Mouse (Mus musculus): ENCODE measurements around the gene Egfl7. TPM values are rescaled to one million over a fixed set of nuclear protein-coding genes. Genes with fewer than 3 reads are reported as not detected.

Gene Egfl7
- polyA plus RNA-seq, 1 experiment from 2014 or later: 76.5 TPM

- 91% methylated on average over 7 of the region's 7 CpGs for WGBS
- H3K4me2 ChIP-seq: no peak overlapping the region
- 0 out of 2 replicates have a peak, but pooled peaks cover 3% of the 10 kb centered on the region for H3K4me1 ChIP-seq
- no peaks in the 10 kb centered on the region for H3K9me3 ChIP-seq (replicated peaks)
- H3K27ac ChIP-seq (replicated peaks): no peak overlapping the region
- no peak for ATAC-seq (ENCODE audit: low FRiP score)
- H3K4me3 ChIP-seq (replicated peaks): no peak overlapping the region
- no peak overlapping the region for H3K9ac ChIP-seq (replicated peaks)
- no peaks in the 10 kb centered on the region for H3K36me3 ChIP-seq
- no peaks in the 10 kb centered on the region for H3K27me3 ChIP-seq (replicated peaks)
Observed at GRCm38 (mm10) chr2:26594461-26594933, 14.7 kb downstream of the Egfl7 start.

- H3K4me3 ChIP-seq (replicated peaks): no peak overlapping the region
- ATAC-seq (ENCODE audit: low FRiP score): no peak
Observed at GRCm38 (mm10) chr2:26594934-26595724, 15.3 kb downstream of the Egfl7 start.

GRCm38 (mm10) chr2:26595725-26596435 is 16.1 kb downstream of the Egfl7 start:
- Histone ChIP-seq H3K27me3 (replicated peaks) (no peaks in the 10 kb centered on the region), H3K4me3 (replicated peaks) (no peak overlapping the region), H3K36me3 (no peaks in the 10 kb centered on the region), H3K9ac (replicated peaks) (no peak overlapping the region), H3K27ac (replicated peaks) (no peak overlapping the region), H3K4me2 (no peak overlapping the region), H3K9me3 (replicated peaks) (no peaks in the 10 kb centered on the region), H3K4me1 (0 out of 2 replicates have a peak, but pooled peaks cover 3% of the 10 kb centered on the region)
- ATAC-seq (ENCODE audit: low FRiP score): no peak
- WGBS: 88% methylated on average over 11 of the region's 11 CpGs

More at GRCm38 (mm10) chr2:26594934-26595724, 15.3 kb downstream of the Egfl7 start:
- 72% methylated on average over 6 of the region's 6 CpGs for WGBS
- no peak overlapping the region for H3K4me2 ChIP-seq
- no peaks in the 10 kb centered on the region for H3K36me3 ChIP-seq
- H3K27ac ChIP-seq (replicated peaks): no peak overlapping the region
- H3K4me1 ChIP-seq: 0 out of 2 replicates have a peak, but pooled peaks cover 3% of the 10 kb centered on the region
- H3K27me3 ChIP-seq (replicated peaks): no peaks in the 10 kb centered on the region
- no peaks in the 10 kb centered on the region for H3K9me3 ChIP-seq (replicated peaks)
- no peak overlapping the region for H3K9ac ChIP-seq (replicated peaks)

GRCm38 (mm10) chr2:26596898-26597297 is 17.1 kb downstream of the Egfl7 start:
- Histone ChIP-seq H3K4me3 (replicated peaks) (no peak overlapping the region), H3K9me3 (replicated peaks) (no peaks in the 10 kb centered on the region), H3K4me1 (no peaks in the 10 kb centered on the region), H3K4me2 (no peak overlapping the region), H3K27ac (replicated peaks) (no peak overlapping the region), H3K36me3 (no peaks in the 10 kb centered on the region), H3K27me3 (replicated peaks) (0 out of 2 replicates have a peak, but pooled peaks cover 2% of the 10 kb centered on the region), H3K9ac (replicated peaks) (no peak overlapping the region)
- no peak for ATAC-seq (ENCODE audit: low FRiP score)
- WGBS: 95% methylated on average over 3 of the region's 3 CpGs

- Histone ChIP-seq H3K9me3 (replicated peaks) (no peaks in the 10 kb centered on the region), H3K4me2 (no peak overlapping the region), H3K9ac (replicated peaks) (no peak overlapping the region), H3K4me1 (no peaks in the 10 kb centered on the region), H3K4me3 (replicated peaks) (no peak overlapping the region), H3K27ac (replicated peaks) (no peak overlapping the region), H3K27me3 (replicated peaks) (peaks cover 6% of the 10 kb centered on the region), H3K36me3 (no peaks in the 10 kb centered on the region)
- ATAC-seq (ENCODE audit: low FRiP score): no peak
- WGBS: 93% methylated on average over 2 of the region's 2 CpGs
Observed at GRCm38 (mm10) chr2:26597810-26598209, 18.0 kb downstream of the Egfl7 start.

GRCm38 (mm10) chr2:26598462-26598861 is 18.6 kb downstream of the Egfl7 start:
- WGBS: 87% methylated on average over 3 of the region's 3 CpGs
- no peaks in the 10 kb centered on the region for H3K9me3 ChIP-seq (replicated peaks)
- no peak overlapping the region for H3K4me2 ChIP-seq
- no peak for ATAC-seq (ENCODE audit: low FRiP score)
- peaks cover 13% of the 10 kb centered on the region for H3K27me3 ChIP-seq (replicated peaks)
- H3K36me3 ChIP-seq: no peaks in the 10 kb centered on the region
- H3K4me1 ChIP-seq: peaks cover 4% of the 10 kb centered on the region
- H3K9ac ChIP-seq (replicated peaks): no peak overlapping the region
- no peak overlapping the region for H3K4me3 ChIP-seq (replicated peaks)
- no peak overlapping the region for H3K27ac ChIP-seq (replicated peaks)

DNA sequence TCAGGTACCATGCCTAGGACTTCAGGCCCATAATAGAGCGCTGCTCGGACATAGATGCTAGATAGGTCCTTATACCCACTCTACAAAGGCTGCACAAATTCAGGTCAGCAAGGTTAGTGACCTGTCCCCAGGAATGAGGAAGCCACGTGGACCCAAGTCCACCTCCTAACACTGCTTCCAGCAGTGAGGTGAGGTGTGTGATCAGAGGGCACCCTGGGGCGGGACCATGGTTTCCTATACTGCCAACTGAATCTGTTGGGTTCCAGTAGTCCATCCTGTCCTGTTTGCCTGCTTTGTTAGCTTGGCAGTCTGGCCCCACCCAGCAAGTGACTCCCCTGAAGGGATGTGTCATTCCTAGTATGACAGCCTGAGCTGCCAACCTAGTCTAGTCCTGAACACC is 20.2 kb downstream of the Egfl7 start:
- ATAC-seq (ENCODE audit: low FRiP score): no peak
- 86% methylated on average over 4 of the region's 4 CpGs for WGBS
- H3K9me3 ChIP-seq (replicated peaks): no peaks in the 10 kb centered on the region

DNA sequence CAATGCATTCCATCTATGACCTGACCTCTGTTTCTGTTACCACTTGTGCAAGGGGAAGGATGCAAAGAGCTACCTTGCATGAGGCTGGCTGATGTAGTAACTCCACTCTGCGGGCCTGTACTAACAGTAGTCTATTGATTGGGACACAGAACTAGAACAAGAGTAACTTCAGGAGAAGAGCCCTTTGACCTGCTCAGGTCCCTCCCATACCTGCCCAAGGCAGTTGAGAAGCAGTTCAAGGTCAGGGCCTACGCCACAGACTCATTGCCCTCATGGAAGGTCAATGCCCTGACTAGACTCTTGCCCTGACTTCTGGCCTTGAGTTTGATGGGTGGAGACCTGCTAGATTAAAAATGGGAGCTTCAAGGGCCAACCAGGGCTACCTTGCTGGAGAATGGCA is 20.9 kb downstream of the Egfl7 start:
- no peak for ATAC-seq (ENCODE audit: low FRiP score)
- Histone ChIP-seq H3K36me3 (no peaks in the 10 kb centered on the region), H3K4me3 (replicated peaks) (no peak overlapping the region), H3K27ac (replicated peaks) (no peak overlapping the region), H3K4me2 (no peak overlapping the region), H3K9me3 (replicated peaks) (no peaks in the 10 kb centered on the region), H3K4me1 (peaks cover 17% of the 10 kb centered on the region), H3K27me3 (replicated peaks) (peaks cover 32% of the 10 kb centered on the region), H3K9ac (replicated peaks) (no peak overlapping the region)
- WGBS: 94% methylated on average over 2 of the region's 2 CpGs

More for the DNA sequence above, 20.2 kb downstream of the Egfl7 start:
- H3K4me3 ChIP-seq (replicated peaks): no peak overlapping the region
- no peak overlapping the region for H3K9ac ChIP-seq (replicated peaks)
- H3K4me2 ChIP-seq: no peak overlapping the region
- H3K4me1 ChIP-seq: peaks cover 17% of the 10 kb centered on the region
- H3K27ac ChIP-seq (replicated peaks): no peak overlapping the region
- no peaks in the 10 kb centered on the region for H3K36me3 ChIP-seq
- H3K27me3 ChIP-seq (replicated peaks): peaks cover 27% of the 10 kb centered on the region

- ATAC-seq (ENCODE audit: low FRiP score): no peak
- Histone ChIP-seq H3K36me3 (no peaks in the 10 kb centered on the region), H3K27me3 (replicated peaks) (peaks cover 39% of the 10 kb centered on the region), H3K9ac (replicated peaks) (no peak overlapping the region), H3K9me3 (replicated peaks) (no peaks in the 10 kb centered on the region), H3K4me3 (replicated peaks) (no peak overlapping the region), H3K4me2 (no peak overlapping the region), H3K27ac (replicated peaks) (no peak overlapping the region), H3K4me1 (peaks cover 17% of the 10 kb centered on the region)
- 96% methylated on average over 1 of the region's 1 CpGs for WGBS
Observed at GRCm38 (mm10) chr2:26601595-26601994, 21.8 kb downstream of the Egfl7 start.

GRCm38 (mm10) chr2:26602631-26603030 is 22.8 kb downstream of the Egfl7 start:
- Histone ChIP-seq H3K27me3 (replicated peaks) (peaks cover 40% of the 10 kb centered on the region), H3K9ac (replicated peaks) (no peak overlapping the region), H3K4me1 (peaks cover 22% of the 10 kb centered on the region), H3K27ac (replicated peaks) (no peak overlapping the region), H3K4me2 (peak overlapping the region; percentile 82), H3K36me3 (no peaks in the 10 kb centered on the region), H3K9me3 (replicated peaks) (no peaks in the 10 kb centered on the region), H3K4me3 (replicated peaks) (no peak overlapping the region)
- WGBS: 83% methylated on average over 5 of the region's 5 CpGs
- no peak for ATAC-seq (ENCODE audit: low FRiP score)

- peak overlapping the region; percentile 82 for H3K4me2 ChIP-seq
- H3K9ac ChIP-seq (replicated peaks): peak overlapping the region; percentile 61
- H3K27ac ChIP-seq (replicated peaks): no peak overlapping the region
- no peak for ATAC-seq (ENCODE audit: low FRiP score)
- peaks cover 40% of the 10 kb centered on the region for H3K27me3 ChIP-seq (replicated peaks)
- H3K4me1 ChIP-seq: peaks cover 22% of the 10 kb centered on the region
- H3K36me3 ChIP-seq: no peaks in the 10 kb centered on the region
- H3K9me3 ChIP-seq (replicated peaks): no peaks in the 10 kb centered on the region
- H3K4me3 ChIP-seq (replicated peaks): peak overlapping the region; percentile 56
- 18% methylated on average over 6 of the region's 6 CpGs for WGBS
Observed at GRCm38 (mm10) chr2:26603159-26603558, 23.3 kb downstream of the Egfl7 start.
